Mouse (Mus musculus) E14TG2a.4 (cell line): Measurements from ENCODE around the gene Ybx2.

Experiments used
- H3K27me3 ChIP-seq: 2 replicates; pipeline ENCODE4 v1.6.1; 2014; ENCODE audit warnings: low read length, control low read depth; ENCODE audit not compliant: insufficient read depth
- H3K36me3 ChIP-seq: 2 replicates; pipeline ENCODE4 v1.6.1; 2014; ENCODE audit warnings: low read length, control low read depth; ENCODE audit not compliant: insufficient read depth
- H3K4me1 ChIP-seq: replicated peaks from 2 replicates; pipeline ENCODE4 v1.6.1; 2014; ENCODE audit warnings: low read depth, low read length, control low read depth
- H3K4me3 ChIP-seq: replicated peaks from 2 replicates; pipeline ENCODE4 v1.5.1; 2014; ENCODE audit warnings: mild to moderate bottlenecking, low read length
- H3K9me3 ChIP-seq: 2 replicates; pipeline ENCODE4 v1.6.1; 2014; ENCODE audit warnings: low read length, control low read depth
- CTCF ChIP-seq: conservative IDR thresholded peaks from 2 replicates; pipeline ENCODE4 v1.5.1; 2014; ENCODE audit warnings: low read length
- NANOG ChIP-seq: IDR thresholded peaks from 2 replicates; pipeline ENCODE4 v1.6.1; 2014; ENCODE audit warnings: borderline replicate concordance, low read length, mixed read lengths
- POU5F1 ChIP-seq: IDR thresholded peaks from 2 replicates; pipeline ENCODE4 v1.6.1; 2014; ENCODE audit warnings: low read length, borderline replicate concordance

Ybx2 gene

DNA sequence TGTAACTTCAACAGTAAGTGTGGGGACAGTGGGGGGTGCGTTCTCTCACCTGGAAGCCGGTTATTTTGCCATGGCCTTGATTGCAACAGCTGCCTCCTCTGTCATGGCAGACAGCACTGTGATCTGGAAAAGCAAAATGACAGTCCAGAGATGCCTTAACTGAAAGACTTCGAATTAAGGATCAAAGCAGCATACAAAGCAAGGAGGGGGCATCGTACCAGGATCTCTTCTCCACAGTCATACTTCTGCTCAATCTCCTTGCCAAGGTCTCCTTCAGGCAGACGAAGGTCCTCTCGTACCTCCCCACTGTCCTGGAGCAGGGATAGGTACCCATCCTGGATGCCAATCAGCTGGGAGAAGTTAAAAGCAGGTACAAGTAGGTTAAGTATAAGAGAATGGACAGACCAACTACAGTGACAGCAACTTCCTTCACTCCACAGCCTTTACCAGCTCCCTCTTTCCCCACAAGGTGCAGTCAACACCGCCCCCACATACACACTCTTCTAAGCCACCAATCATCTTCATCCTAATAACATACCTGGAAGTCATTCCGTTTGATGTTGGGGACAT lies 18.1 kb upstream of the Ybx2 start:
- H3K36me3 ChIP-seq: peaks cover 70% of the 10 kb centered on the region
- H3K4me3 ChIP-seq: peak overlapping the region; percentile 98; the same call in 1 of the 2 replicates
- no peak for TF ChIP-seq POU5F1
- no peak for TF ChIP-seq NANOG
- no peak for TF ChIP-seq CTCF
- no peaks in the 10 kb centered on the region for H3K9me3 ChIP-seq
- peaks cover 70% of the 10 kb centered on the region for H3K4me1 ChIP-seq
- H3K27me3 ChIP-seq: no peaks in the 10 kb centered on the region

DNA sequence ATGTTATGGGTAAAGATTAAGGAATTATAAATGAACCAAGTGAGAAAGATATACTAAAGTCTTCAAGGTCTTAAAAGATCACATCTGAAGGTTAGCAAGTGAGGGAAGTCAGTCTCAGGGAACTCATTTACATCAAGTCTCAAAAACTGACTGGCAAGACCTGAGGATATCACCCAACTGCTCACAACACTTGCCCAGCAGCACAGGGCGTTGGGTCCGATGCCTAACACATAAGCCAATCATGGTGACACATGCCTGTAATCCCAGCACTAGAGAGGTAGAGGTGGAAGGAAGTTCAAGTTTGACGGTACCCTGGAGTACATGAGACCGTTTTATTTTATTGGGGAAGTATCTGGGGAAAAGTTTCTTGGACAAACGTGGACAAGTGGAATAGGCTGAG lies 17.5 kb upstream of the Ybx2 start:
- TF ChIP-seq NANOG (no peak), CTCF (no peak), POU5F1 (no peak)
- Histone ChIP-seq H3K4me1 (peaks cover 70% of the 10 kb centered on the region), H3K36me3 (peaks cover 63% of the 10 kb centered on the region), H3K9me3 (no peaks in the 10 kb centered on the region), H3K27me3 (no peaks in the 10 kb centered on the region), H3K4me3 (peak overlapping the region; percentile 98)

DNA sequence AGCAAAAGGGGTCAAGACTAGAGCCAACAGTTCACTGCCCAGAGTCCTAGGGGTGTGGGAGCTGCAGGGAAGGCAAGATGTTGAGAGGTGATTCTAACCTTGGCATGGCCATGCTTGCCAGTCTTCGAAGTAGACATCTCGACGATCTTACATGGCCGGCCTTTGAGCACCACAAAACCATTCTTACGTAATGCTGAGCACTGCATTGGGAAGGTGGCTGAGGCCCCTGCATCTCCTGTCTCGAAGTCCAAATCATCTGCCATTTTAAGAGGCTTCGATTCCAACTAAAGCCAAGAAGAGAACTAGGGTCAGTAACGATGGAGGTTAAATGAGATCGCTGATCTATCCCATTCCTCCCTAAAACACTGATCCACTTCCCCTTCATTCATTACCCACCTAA lies 16.5 kb upstream of the Ybx2 start:
- Histone ChIP-seq H3K9me3 (no peaks in the 10 kb centered on the region), H3K36me3 (peaks cover 59% of the 10 kb centered on the region), H3K4me3 (peak overlapping the region; percentile 98), H3K4me1 (peaks cover 69% of the 10 kb centered on the region), H3K27me3 (no peaks in the 10 kb centered on the region)
- TF ChIP-seq POU5F1 (no peak), NANOG (no peak), CTCF (no peak)

DNA sequence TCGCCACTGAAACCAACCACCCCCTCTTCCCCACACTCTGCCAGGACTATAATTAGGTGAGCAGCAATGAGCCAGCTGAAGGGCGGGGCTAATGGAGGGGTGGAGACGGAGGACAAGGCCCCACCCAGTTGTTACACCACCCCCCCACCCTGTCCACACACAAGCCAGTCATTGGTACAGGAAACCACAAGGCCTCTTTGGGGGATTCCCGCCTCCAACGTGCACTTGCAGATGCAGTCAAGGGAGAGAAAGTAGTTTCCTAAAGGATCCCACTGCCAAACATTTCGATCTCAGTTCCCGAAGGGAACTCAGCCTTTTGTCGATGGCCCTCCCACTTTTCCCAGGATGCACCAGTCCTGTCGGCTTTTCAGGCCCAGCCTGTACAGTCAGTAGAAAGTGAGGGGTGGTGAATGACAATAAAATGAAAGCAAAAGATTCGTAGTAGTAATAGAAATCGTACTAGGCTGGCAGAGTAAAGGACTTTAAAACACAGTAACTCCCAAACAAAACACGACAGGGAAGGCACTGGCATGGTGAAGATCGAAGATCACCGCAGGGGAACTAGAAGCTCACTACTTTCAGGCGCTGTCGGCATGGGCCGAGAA lies 15.8 kb upstream of the Ybx2 start:
- H3K9me3 ChIP-seq: no peaks in the 10 kb centered on the region
- H3K4me1 ChIP-seq: peaks cover 63% of the 10 kb centered on the region
- no peaks in the 10 kb centered on the region for H3K27me3 ChIP-seq
- peaks cover 56% of the 10 kb centered on the region for H3K36me3 ChIP-seq
- TF ChIP-seq NANOG: no peak
- TF ChIP-seq CTCF: no peak
- TF ChIP-seq POU5F1: no peak
- peak overlapping the region; percentile 98 for H3K4me3 ChIP-seq

DNA sequence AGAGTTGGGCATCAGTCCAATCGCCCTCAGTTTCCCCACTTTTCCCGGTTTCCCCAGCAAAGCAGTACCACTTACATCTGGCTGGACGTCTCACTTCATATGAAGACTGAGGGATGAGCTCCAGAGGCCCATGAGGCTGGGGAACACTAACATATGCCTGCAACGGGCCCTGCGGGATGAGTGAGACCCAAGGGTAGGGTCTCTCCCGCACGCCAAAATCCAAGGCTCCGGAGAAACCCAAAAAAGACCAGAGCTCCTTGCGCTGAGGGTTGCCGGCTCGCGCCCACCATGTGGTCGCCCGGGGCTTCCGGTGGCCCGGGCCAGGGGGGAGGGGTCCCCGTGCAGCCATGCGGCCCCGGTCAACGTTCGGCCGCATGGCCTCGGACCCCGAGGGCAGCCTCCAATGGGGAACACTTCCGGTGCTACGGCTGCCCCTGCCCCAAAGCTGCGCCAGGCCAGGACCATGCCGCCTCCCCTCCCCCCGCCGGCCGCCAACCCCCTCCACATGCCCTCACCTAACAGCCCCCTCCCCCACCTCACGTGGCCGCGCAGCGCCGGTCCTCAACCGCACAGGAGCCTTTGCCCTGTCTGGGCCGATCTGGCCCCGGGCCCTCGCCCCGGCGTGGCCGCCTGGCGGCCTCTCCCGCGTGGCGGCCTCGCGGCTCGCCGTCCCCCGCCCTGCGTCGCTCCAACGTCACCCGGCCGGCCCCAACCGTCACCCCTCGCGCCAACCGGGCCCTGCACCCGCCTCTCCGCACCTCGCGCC lies 15.1 kb upstream of the Ybx2 start:
- Histone ChIP-seq H3K4me3 (peak overlapping the region; percentile 98), H3K4me1 (peaks cover 56% of the 10 kb centered on the region), H3K36me3 (peaks cover 49% of the 10 kb centered on the region), H3K27me3 (no peaks in the 10 kb centered on the region), H3K9me3 (no peaks in the 10 kb centered on the region)
- TF ChIP-seq NANOG (no peak), CTCF (no peak)

DNA sequence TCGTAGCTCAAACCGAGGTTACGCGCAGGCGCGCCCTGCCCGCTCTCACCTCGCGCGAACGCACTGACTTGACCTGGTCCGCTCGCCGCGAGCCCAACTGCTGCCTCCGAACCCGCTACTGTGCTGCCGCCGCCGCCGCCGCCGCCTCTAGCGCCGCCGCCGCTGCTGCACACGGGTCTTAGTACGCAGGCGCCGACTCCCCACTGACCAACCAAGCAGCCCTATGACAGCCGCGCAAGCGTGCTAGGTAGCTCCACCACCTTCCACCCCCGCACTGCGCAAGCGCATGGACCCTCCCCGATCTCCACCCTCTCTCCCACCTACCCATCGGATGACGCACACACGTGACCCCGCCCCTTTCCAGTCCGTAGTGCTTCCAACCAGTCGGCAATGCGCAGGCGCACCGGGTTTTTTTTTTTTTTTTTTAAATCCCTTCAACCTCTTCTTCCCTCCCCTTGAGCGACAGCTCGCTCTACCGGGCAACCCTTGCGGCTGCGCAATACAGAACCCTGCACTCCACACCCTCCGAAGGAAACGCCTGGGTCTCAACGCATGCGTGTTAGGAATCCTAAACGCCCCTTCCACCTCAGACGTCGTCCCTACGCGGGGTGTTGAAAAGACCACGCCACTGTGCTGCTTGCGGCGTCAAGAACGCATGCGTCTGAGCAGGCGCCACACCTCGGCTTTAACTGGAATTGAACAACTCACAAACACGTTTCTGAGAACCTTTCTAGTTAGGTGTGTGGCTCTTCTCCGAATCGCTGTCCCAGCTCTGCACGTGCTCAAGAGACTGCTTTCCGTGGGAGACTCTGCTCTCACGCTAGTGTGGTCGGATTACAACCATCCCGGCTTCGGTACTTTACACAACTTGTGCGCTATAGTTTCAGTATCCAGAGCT lies 14.2 kb upstream of the Ybx2 start, which contains the start of gene Eif5a:
Gene Eif5a (minus strand): TSS at position 845 of the 898 bp plus-strand sequence.
- Histone ChIP-seq H3K27me3 (no peaks in the 10 kb centered on the region), H3K4me1 (peaks cover 47% of the 10 kb centered on the region)
- TF ChIP-seq POU5F1: no peak
- no peak; the same call in 1 of the 2 replicates for TF ChIP-seq CTCF
- TF ChIP-seq NANOG: no peak

DNA sequence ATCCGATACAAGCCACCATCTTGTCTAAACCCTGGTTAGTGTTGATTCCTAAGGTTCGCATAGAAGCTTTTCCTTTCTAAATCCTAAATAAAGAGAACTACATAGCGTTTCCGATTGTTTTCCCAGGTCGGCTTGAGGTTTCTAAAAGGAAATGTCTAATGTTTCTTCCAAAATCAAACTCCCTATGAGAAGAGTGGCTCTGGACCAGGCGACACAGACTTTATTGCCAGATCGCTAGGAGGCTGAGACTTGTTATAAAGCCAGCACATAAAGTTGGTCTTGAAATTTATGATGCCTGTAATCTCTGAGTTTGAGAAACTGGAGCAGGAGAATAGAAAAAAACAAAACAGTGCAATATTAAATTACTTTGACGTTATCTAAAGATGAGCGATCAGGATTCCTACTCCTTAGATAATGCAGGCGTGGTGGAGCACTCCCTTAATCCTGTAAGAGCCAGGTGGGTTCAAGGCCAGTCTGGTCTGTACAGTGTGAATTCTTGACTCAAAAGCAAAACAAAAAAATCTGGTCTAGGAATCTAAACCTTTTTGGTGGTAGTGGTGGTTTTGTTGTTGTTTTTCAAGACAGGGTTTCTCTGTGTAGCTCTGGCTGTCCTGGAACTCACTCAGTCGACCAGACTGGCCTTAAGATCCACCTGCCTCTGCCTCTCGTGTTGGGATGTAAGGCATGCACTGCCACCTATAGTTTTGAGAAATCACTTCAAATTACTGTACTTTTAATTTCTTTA lies 13.4 kb upstream of the Ybx2 start:
- H3K4me3 ChIP-seq: peak overlapping the region; percentile 82
- peaks cover 39% of the 10 kb centered on the region for H3K4me1 ChIP-seq
- H3K36me3 ChIP-seq: peaks cover 31% of the 10 kb centered on the region
- TF ChIP-seq CTCF: no peak
- TF ChIP-seq POU5F1: no peak
- TF ChIP-seq NANOG: no peak
- H3K27me3 ChIP-seq: no peaks in the 10 kb centered on the region
- no peaks in the 10 kb centered on the region for H3K9me3 ChIP-seq

More for the DNA sequence above, 14.2 kb upstream of the Ybx2 start, which contains the start of gene Eif5a:
- Histone ChIP-seq H3K4me3 (peak within 1 kb of the TSS; percentile 98), H3K36me3 (peaks cover 40% of the 10 kb centered on the region), H3K9me3 (no peaks in the 10 kb centered on the region)

DNA sequence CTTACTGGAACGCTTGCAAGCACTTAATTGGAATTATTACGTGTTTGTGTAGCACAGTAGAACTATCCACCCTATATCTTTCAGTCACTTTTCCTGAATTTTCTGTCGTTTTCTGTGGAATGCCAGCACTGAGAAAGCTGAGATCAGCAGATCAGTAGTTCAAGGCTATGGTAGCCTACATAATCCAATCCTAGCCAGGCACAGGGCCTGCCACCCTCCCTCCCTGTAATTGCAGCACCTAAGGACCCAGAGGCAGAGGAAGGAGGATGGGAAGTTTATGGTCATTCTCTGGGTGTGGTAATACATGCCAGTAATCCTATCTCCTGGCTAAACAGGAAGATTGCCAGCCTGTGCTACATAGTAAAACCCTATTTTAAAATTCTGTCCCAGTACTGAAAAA lies 12.8 kb upstream of the Ybx2 start:
- Histone ChIP-seq H3K27me3 (no peaks in the 10 kb centered on the region), H3K9me3 (no peaks in the 10 kb centered on the region), H3K36me3 (peaks cover 25% of the 10 kb centered on the region), H3K4me3 (peak overlapping the region; percentile 82), H3K4me1 (peaks cover 33% of the 10 kb centered on the region)
- TF ChIP-seq POU5F1 (no peak), NANOG (no peak), CTCF (no peak)
